Mouse (Mus musculus) mature B cell (primary cell): ENCODE results near the gene Pros1.

ENCODE experiments used
- in situ Hi-C: fragments of 300-500 bp; cut with MboI; formaldehyde crosslinking; loops from 2 replicates; pipeline ENCODE4 v1.14.3; 2019

The Pros1 gene

GRCm38 (mm10) chr16:62854191-62855068 is at the start of gene Pros1:
Gene Pros1, plus strand, starts transcription at chr16:62854307.
- in situ Hi-C loops: no loop called here

GRCm38 (mm10) chr16:62804621-62805020 is 49.5 kb upstream of the Pros1 start:
- in situ Hi-C loops: no loop called here

GRCm38 (mm10) chr16:62807249-62807979 is 46.7 kb upstream of the Pros1 start:
- in situ Hi-C loops: no loop called here

GRCm38 (mm10) chr16:62810855-62811254 is 43.3 kb upstream of the Pros1 start:
- in situ Hi-C loops: no loop called here

DNA sequence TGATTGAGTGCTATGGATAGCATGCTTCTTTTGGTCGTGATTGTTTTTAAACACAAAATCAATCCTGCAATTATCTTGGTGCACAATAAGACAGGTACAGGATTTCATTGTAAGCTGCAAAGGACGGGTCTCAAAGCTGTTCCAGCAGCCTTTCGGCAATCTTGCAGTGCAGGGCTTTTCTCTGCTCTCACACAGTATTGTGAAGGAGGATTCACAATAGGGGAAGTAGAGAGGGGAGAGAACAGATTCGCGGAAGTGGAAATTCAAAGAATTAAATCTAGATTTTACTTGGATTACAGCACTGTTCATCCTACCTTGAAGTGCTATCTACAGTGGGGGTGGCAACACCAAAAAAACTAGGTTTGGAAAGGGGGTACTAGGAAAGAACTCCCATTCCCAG is 40.3 kb upstream of the Pros1 start:
- in situ Hi-C loops: no loop called here

GRCm38 (mm10) chr16:62814491-62814890 is 39.6 kb upstream of the Pros1 start, which contains the start of gene Stx19:
Gene Stx19, plus strand, starts transcription at chr16:62814676.
- in situ Hi-C loops: no loop called here

DNA sequence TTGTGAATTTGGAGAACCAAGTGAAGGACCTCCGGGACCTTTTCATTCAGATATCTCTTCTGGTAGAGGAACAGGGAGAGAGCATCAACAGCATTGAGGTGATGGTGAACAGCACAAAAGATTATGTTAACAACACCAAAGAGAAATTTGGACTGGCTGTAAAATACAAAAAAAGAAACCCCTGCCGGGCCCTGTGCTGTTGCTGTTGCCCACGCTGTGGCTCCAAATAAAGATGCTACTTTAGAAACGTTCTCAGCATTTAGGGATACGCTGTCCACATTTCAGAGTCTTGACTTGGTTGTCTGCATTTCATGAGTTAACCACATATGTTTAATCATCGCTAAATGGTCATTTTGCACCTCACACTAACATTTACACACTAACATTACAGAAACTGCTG is 31.6 kb upstream of the Pros1 start:
- in situ Hi-C loops: no loop called here

DNA sequence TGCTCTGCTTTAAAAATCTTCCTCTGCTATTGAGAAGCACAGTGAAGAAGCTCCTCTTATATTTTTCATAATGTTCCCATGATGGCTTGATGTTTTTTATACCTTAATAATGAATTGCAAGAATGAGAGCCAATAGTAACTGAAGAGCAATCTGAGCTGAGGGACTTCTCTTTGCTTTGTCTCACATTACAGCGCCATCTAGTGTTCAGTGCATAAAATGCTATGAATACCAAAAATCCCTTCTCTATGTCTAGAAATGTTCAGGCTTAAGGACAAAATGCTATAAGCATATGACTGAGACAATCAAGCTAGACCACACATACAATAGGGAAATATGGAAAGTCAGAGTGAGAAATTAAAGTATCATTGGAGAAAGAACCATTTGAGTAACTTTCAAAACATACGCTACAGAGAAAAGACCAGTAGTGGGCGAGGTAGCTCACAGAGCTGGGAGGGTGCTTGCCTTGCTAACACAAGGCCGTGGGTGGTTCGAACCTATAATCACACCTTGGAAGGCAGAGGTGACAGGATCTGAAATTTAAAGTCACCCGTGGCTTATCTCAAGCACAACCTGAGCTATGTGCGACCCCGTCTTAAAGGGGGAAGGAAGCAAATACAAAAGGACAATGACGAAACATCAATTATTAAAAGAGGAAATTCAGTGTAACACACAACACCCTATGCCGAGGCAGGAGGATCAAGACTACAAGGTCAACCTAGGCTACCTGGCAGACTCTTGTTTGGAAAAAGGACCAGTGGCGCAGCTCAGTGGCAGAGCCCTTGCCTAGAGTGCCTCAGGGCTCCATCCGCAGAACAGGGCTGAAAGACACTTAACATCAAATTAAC is 27.7 kb upstream of the Pros1 start:
- in situ Hi-C loops: no loop called here

- in situ Hi-C loops: no loop called here
Observed at GRCm38 (mm10) chr16:62832027-62832426, 22.1 kb upstream of the Pros1 start.

DNA sequence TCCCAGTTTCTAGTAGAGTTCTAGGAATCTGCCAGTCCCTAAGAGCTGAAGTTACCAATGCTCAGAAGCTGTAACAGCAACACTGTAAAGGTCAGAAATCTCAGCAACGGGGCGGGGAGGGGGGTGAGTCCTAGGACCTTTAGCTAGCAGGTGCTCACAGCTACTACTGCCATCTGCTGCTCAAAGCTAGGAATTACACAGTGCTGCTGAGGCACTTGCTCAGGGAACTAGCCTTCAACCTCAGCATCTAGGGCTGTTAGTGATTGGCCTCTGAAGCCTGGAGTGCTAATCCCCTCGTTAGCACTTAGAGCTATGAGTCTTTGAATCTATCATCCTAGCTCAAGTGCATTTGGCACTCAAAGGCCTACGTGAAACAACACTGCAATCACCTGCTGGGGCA is 21.6 kb upstream of the Pros1 start:
- in situ Hi-C loops: no loop called here

GRCm38 (mm10) chr16:62834016-62834735 is 19.9 kb upstream of the Pros1 start:
- in situ Hi-C loops: no loop called here

DNA sequence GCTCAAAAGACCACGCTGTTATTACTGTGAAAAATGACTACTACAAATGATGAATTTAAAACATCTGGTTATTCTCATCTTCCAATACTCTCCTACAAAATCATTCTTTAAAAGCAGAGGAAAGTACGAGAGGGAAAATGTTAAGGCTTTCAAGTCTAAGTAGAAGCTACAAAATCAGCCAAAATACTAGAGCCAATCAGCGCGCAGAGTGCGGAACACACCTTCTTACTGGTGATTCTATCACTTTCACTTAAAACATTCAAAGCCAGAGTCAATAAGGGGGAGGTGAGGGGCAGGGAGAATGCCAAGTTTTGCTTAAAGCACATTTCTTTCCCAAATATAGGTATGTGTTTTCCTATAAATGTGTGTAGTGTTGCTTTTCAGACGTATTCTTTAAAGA is 8.8 kb upstream of the Pros1 start:
- in situ Hi-C loops: no loop called here

DNA sequence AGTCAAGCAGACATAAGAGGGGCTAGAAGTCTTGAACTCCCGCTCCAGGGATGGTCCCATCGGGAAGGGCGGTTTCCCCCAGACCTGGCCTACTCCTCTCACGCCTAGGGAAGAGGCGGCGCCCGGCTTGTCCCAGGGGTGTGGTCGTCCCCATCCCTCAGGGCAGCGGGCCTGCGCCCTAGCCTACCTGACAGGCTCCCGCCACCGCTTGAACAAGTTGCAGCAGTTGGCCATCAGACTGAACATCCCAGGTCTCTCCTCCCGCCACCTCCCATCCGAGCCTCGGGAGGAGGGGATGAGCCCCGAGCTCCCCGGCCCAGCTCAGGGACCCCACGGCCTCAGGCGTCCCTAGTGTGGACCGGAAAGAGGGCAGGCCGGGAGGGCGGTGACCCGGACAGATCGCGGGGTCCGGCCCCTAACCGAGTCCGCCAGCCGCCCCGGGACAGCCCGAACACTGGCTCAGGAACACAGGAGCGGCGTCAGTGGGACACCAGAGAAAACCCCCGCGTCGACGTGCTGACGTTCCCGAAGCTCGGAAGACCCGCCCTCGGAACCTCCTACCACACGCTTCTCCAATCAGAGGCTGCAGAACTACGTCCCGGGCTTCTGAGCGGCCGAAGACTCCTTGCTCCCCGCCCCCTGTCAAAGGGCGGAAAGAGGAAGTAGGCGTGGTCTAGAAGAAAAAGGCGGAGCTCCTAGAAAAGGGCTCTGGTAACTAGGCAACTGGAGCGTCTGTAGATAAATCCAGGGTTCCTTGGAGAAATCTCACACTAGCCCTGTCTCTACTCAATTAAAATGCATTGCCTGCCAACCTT is 7.4 kb upstream of the Pros1 start, which contains the start of gene Arl13b:
Gene Arl13b, minus strand, starts transcription at position 543 of the 815 bp plus-strand sequence.
- in situ Hi-C loops: no loop called here

- in situ Hi-C loops: no loop called here
Observed at GRCm38 (mm10) chr16:62852464-62853252, 1.4 kb upstream of the Pros1 start.

GRCm38 (mm10) chr16:62853611-62854126 is 438 bp upstream of the Pros1 start:
- in situ Hi-C loops: no loop called here

- in situ Hi-C loops: no loop called here
Observed at GRCm38 (mm10) chr16:62855385-62855784, 1.3 kb downstream of the Pros1 start.

- in situ Hi-C loops: no loop called here
Observed at GRCm38 (mm10) chr16:62856273-62856672, 2.2 kb downstream of the Pros1 start.

DNA sequence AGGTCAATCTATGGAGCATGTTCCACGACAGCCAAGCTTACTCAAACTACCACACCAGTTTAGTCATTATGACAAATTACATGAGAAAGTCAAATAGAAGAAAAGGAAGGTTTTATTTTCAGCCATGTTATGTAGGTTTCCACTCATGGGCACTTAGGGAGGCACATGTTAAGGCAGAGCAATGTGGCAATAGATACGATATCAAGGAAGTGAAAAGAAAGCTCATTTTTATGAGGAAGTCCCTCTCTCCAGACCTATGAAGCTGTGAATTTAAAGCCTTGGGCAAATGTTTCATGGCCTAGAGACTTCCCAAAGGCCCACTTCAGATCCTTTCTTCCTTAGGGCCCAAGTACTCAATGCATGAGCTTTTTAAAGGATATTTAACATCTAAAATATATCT is 3.4 kb downstream of the Pros1 start:
- in situ Hi-C loops: no loop called here

GRCm38 (mm10) chr16:62858018-62858417 is 3.9 kb downstream of the Pros1 start:
- in situ Hi-C loops: no loop called here
